Mouse (Mus musculus) cerebellum, adult 2 months (tissue): ENCODE data around the gene St8sia6.

Experiments used
- CTCF ChIP-seq: fragments of 200-500 bp; IDR thresholded peaks from 2 replicates; pipeline ENCODE4 v1.5.1; 2011; ENCODE audit warnings: low read depth, mild to moderate bottlenecking, control low read depth, low read length, moderate library complexity, borderline replicate concordance; ENCODE audit not compliant: insufficient read depth
- POLR2A ChIP-seq: fragments of 200-500 bp; IDR thresholded peaks from 2 replicates; pipeline ENCODE4 v1.6.1; 2011; ENCODE audit warnings: low read length, control low read depth, borderline replicate concordance; ENCODE audit not compliant: insufficient read depth

DNA sequence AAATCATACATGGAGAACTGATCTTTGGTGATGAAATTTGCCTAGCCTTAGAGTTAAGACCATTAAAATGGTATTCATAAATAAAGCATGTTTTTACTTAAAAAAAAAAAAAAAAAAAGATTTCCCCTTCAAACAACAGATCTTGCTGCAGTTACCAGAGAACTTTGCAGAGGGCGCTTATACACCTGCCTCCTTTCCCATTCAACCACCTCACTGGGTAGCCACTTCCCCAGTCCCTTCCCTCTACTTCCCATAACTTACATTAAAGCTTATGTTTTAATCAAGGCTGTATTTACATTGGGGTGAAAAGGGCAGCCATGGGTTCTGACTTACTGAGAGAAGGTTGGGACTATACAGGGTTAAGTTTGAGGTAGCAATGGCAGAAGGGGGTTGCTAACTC lies 4.5 kb downstream of the St8sia6 start:
- TF ChIP-seq POLR2A, result no peak
- no peak for TF ChIP-seq CTCF
